Comparison of ENCODE assay signal across 8 mouse cellular contexts in genomic region chr3:84814157-84814761, GRCm38 (mm10). TPM values are rescaled to one million over a fixed set of nuclear protein-coding genes. Genes with fewer than 3 reads are reported as not detected.
DNase-seq lines count a peak whose midpoint lies in the region; ATAC-seq and TF ChIP-seq lines count a peak whose summit lies in the region.

No protein-coding gene starts in this region.

- TF ChIP-seq POLR2A in olfactory bulb, adult 2 months (IDR thresholded peaks at IDR 0.05; ENCODE audit: insufficient read depth, low read depth, low read length), result peak; percentile 73
- peak; percentile 59; the same call in 1 of the 2 replicates for TF ChIP-seq POLR2A in thymus, adult 2 months (IDR thresholded peaks at IDR 0.05; ENCODE audit: control insufficient read depth, extremely low read depth, insufficient read depth, low read length, poor library complexity)

- under 1% methylated on average over 48 of the region's 60 CpGs for WGBS in forebrain, embryonic 16.5 days
- 0% methylated on average over 55 of the region's 60 CpGs for WGBS in lung, embryonic 14.5 days
- under 1% methylated on average over 57 of the region's 60 CpGs for WGBS in olfactory bulb, adult 2 months
- WGBS in thymus, adult 2 months, result under 1% methylated on average over 60 of the region's 60 CpGs

- H3K9me3 ChIP-seq in G1E (replicated peaks), result no peaks in the 10 kb centered on the region
- H3K9me3 ChIP-seq in forebrain, embryonic 16.5 days (ENCODE audit: control insufficient read depth, low read length), result no peaks in the 10 kb centered on the region
- H3K9me3 ChIP-seq in lung, embryonic 14.5 days (ENCODE audit: low read depth, low read length), result no peaks in the 10 kb centered on the region

- H3K4me1 ChIP-seq in G1E (ENCODE audit: insufficient read depth, low read depth, low read length), result peaks cover 45% of the 10 kb centered on the region
- H3K4me1 ChIP-seq in forebrain, embryonic 16.5 days (replicated peaks; ENCODE audit: control insufficient read depth, insufficient read depth, low read length), result peaks cover 23% of the 10 kb centered on the region
- H3K4me1 ChIP-seq in lung, embryonic 14.5 days (ENCODE audit: insufficient read depth), result peaks cover 11% of the 10 kb centered on the region; the same call in 1 of the 2 replicates
- peaks cover 9% of the 10 kb centered on the region; the same call in 1 of the 2 replicates for H3K4me1 ChIP-seq in olfactory bulb, adult 2 months (ENCODE audit: control insufficient read depth, insufficient read depth, low read length)
- H3K4me1 ChIP-seq in thymus, adult 2 months (replicated peaks; ENCODE audit: control insufficient read depth, insufficient read depth, low read length), result peaks cover 6% of the 10 kb centered on the region

- peak; percentile 85 for ATAC-seq in G1E (ENCODE audit: extremely low read depth, insufficient number of reproducible peaks, low FRiP score, poor library complexity, severe bottlenecking)
- ATAC-seq in forebrain, embryonic 16.5 days, result peak; percentile 98
- ATAC-seq in lung, embryonic 14.5 days (ENCODE audit: insufficient read depth), result peak; percentile 98

- H3K4me3 ChIP-seq in G1E (ENCODE audit: low read depth, low read length), result peak overlapping the region; percentile 95
- peak overlapping the region; percentile 98 for H3K4me3 ChIP-seq in forebrain, embryonic 16.5 days (replicated peaks; ENCODE audit: low read length)
- peak overlapping the region; percentile 90 for H3K4me3 ChIP-seq in layer of hippocampus, adult 2 months
- H3K4me3 ChIP-seq in lung, embryonic 14.5 days (ENCODE audit: low read depth, low read length), result peak overlapping the region; percentile 97
- peak overlapping the region; percentile 72 for H3K4me3 ChIP-seq in olfactory bulb, adult 2 months (ENCODE audit: insufficient read depth, low read depth, low read length)
- peak overlapping the region; percentile 79 for H3K4me3 ChIP-seq in thymus, adult 2 months (ENCODE audit: control insufficient read depth, insufficient read depth, low read length)

- peak overlapping the region; percentile 99 for H3K4me2 ChIP-seq in forebrain, embryonic 16.5 days (ENCODE audit: low read length)
- H3K4me2 ChIP-seq in lung, embryonic 14.5 days, result peak overlapping the region; percentile 99

- peak overlapping the region; percentile 96 for H3K27ac ChIP-seq in forebrain, embryonic 16.5 days (ENCODE audit: low read length)
- H3K27ac ChIP-seq in layer of hippocampus, adult 2 months, result peak overlapping the region; percentile 89
- H3K27ac ChIP-seq in lung, embryonic 14.5 days (ENCODE audit: low read depth), result peak overlapping the region; percentile 95
- H3K27ac ChIP-seq in olfactory bulb, adult 2 months (ENCODE audit: insufficient read depth, low read depth, low read length), result peak overlapping the region; percentile 69
- H3K27ac ChIP-seq in thymus, adult 2 months (ENCODE audit: control insufficient read depth, insufficient read depth, low read length), result peak overlapping the region; percentile 85

- peaks cover 18% of the 10 kb centered on the region for H3K36me3 ChIP-seq in G1E (replicated peaks)
- H3K36me3 ChIP-seq in forebrain, embryonic 16.5 days (ENCODE audit: control insufficient read depth, insufficient read depth), result no peaks in the 10 kb centered on the region
- no peaks in the 10 kb centered on the region for H3K36me3 ChIP-seq in lung, embryonic 14.5 days (ENCODE audit: insufficient read depth)
- no peaks in the 10 kb centered on the region for H3K36me3 ChIP-seq in thymus, adult 2 months (ENCODE audit: control insufficient read depth, insufficient read depth, low read length)

- H3K27me3 ChIP-seq in G1E (ENCODE audit: insufficient read depth, low read length), result no peaks in the 10 kb centered on the region
- H3K27me3 ChIP-seq in forebrain, embryonic 16.5 days (replicated peaks; ENCODE audit: control insufficient read depth, insufficient read depth, low read length), result no peaks in the 10 kb centered on the region
- H3K27me3 ChIP-seq in lung, embryonic 14.5 days (ENCODE audit: insufficient read depth, low read length), result no peaks in the 10 kb centered on the region
- H3K27me3 ChIP-seq in thymus, adult 2 months (ENCODE audit: control insufficient read depth, insufficient read depth, low read length), result no peaks in the 10 kb centered on the region

- H3K9ac ChIP-seq in forebrain, embryonic 16.5 days (replicated peaks; ENCODE audit: low read depth, low read length), result peak overlapping the region; percentile 87
- peak overlapping the region; percentile 84 for H3K9ac ChIP-seq in lung, embryonic 14.5 days

- intact Hi-C loops in heart, postnatal 36 days (cut with DNase I), result loop anchor here (2.0 to 10.0 kb wide), 3 partner anchors 29 to 859 kb away; no protein-coding TSS in a partner anchor

- peak; percentile 86 for DNase-seq in G1E (ENCODE audit: low spot score)
- peak; percentile 100 for DNase-seq in cerebellum, adult 18-20 months
- DNase-seq in heart, postnatal 36 days, result peak; percentile 99 to 100
- DNase-seq in layer of hippocampus, adult 2 months (ENCODE audit: low spot score in 2 of 2), result peak; percentile 100
- DNase-seq in lung, embryonic 14.5 days, result peak; percentile 100
- peak; percentile 100 for DNase-seq in thymus, adult 2 months

- TF ChIP-seq CTCF in G1E (IDR thresholded peaks at IDR 0.05; ENCODE audit: low read depth, low read length), result no peak
- no peak for TF ChIP-seq CTCF in layer of hippocampus, adult 2 months (conservative IDR thresholded peaks at IDR 0.05)
- no peak for TF ChIP-seq CTCF in lung, embryonic 14.5 days (IDR thresholded peaks at IDR 0.05; ENCODE audit: low read depth)
- TF ChIP-seq CTCF in olfactory bulb, adult 2 months (IDR thresholded peaks at IDR 0.05; ENCODE audit: insufficient read depth, low read depth, low read length), result no peak
- TF ChIP-seq CTCF in thymus, adult 2 months (IDR thresholded peaks at IDR 0.05; ENCODE audit: borderline replicate concordance, control insufficient read depth, extremely low read depth, insufficient read depth, low read length, poor library complexity), result no peak

RNA-seq across cellular contexts. Expression of gene Fbxw7, which starts 0.8 kb away (rescaled TPM):
- total RNA-seq in G1E (2014; fragmentation: Nextera tagmentation) (13.4 and 16.8 TPM in 2 replicates), G1E (2017) (24.0 and 27.5 TPM in 2 replicates)
- 5.3 and 5.8 TPM in 2 replicates for polyA plus RNA-seq in G1E (2012)
- 35.7 and 41.4 TPM in 2 replicates for polyA plus RNA-seq in forebrain, embryonic 16.5 days (2015; fragmentation: Nextera tagmentation; extraction: Ambion mirVana)
- total RNA-seq in heart, postnatal 36 days (2021), result 10 to 100 TPM; 35.3 to 45.3 TPM
- 100 to 1,000 TPM; 156 to 160 TPM for total RNA-seq in layer of hippocampus, adult 2 months (2021)
- 9.5 and 9.8 TPM in 2 replicates for polyA plus RNA-seq in lung, embryonic 14.5 days (2014; fragmentation: Nextera tagmentation; extraction: Ambion mirVana)
- polyA plus RNA-seq in olfactory bulb, adult 2 months (2012; ENCODE audit: insufficient read depth, insufficient read length, low replicate concordance, missing spikeins), result 113 TPM in 1 of 2 replicates, not detected in the other
- polyA plus RNA-seq in thymus, adult 2 months (2012; rRNA removed), result 8.0 and 8.3 TPM in 2 replicates

Comparison
In these comparisons a context has a peak if more than half of its experiments do, and no peak if none do; other contexts are left out.
1. Peak in every context shown above with its lines: DNase-seq, ATAC-seq, H3K4me3 ChIP-seq and H3K27ac ChIP-seq.